In genomic region chr2:128429786-128430185, GRCm38 (mm10) we compare ENCODE assay signal across 9 mouse cellular contexts.
DNase-seq lines count a peak whose midpoint lies in the region; ATAC-seq and TF ChIP-seq lines count a peak whose summit lies in the region.
"Had no signal": no experiment of that assay in that cellular context is flagged by ENCODE, and none has a peak within 500 bp of the region (broad histone marks: within the 10 kb centered on the region; RNA-seq: fewer than 3 reads in every experiment).

No protein-coding gene starts in this region.

- intact Hi-C loops in left cerebral cortex, postnatal 4 days (cut with DNase I) = no loop called here

- H3K9me3 ChIP-seq in forebrain, postnatal 0 days (ENCODE audit: low read length) = no peaks in the 10 kb centered on the region
- H3K9me3 ChIP-seq in forebrain, embryonic 14.5 days (replicated peaks; ENCODE audit: control insufficient read depth, low read length) = no peaks in the 10 kb centered on the region
- H3K9me3 ChIP-seq: midbrain, embryonic 13.5 days had no signal

- DNase-seq in forebrain, postnatal 0 days = no peak
- no peak for DNase-seq in forebrain, embryonic 14.5 days (ENCODE audit: low spot score)
- DNase-seq in urinary bladder, adult 18-20 months (ENCODE audit: low spot score in 2 of 2) = no peak
- DNase-seq in right cerebral cortex, postnatal 25 days = no peak
- DNase-seq in left cerebral cortex, postnatal 4 days = no peak

- no peak overlapping the region for H3K9ac ChIP-seq in forebrain, postnatal 0 days
- no peak overlapping the region for H3K9ac ChIP-seq in forebrain, embryonic 14.5 days (ENCODE audit: low read length)
- H3K9ac ChIP-seq: midbrain, embryonic 13.5 days had no signal

- WGBS in forebrain, postnatal 0 days = 62% methylated on average over 7 of the region's 7 CpGs
- WGBS in forebrain, embryonic 14.5 days = 66% methylated on average over 7 of the region's 7 CpGs

- H3K36me3 ChIP-seq in forebrain, postnatal 0 days (ENCODE audit: insufficient read depth) = no peaks in the 10 kb centered on the region
- no peaks in the 10 kb centered on the region for H3K36me3 ChIP-seq in forebrain, embryonic 14.5 days (ENCODE audit: control insufficient read depth, insufficient read depth, low read length)
- H3K36me3 ChIP-seq: midbrain, embryonic 13.5 days had no signal

- peak overlapping the region; percentile 21; the same call in 1 of the 2 replicates for H3K27ac ChIP-seq in forebrain, postnatal 0 days (ENCODE audit: low read depth, low read length)
- no peak overlapping the region for H3K27ac ChIP-seq in forebrain, embryonic 14.5 days (ENCODE audit: low read depth, low read length)
- H3K27ac ChIP-seq: midbrain, embryonic 13.5 days had no signal

- no peak overlapping the region for H3K4me3 ChIP-seq in forebrain, postnatal 0 days (ENCODE audit: low read depth, low read length)
- H3K4me3 ChIP-seq in forebrain, embryonic 14.5 days (ENCODE audit: low read depth, low read length) = no peak overlapping the region
- H3K4me3 ChIP-seq: midbrain, embryonic 13.5 days had no signal

- no peaks in the 10 kb centered on the region for H3K27me3 ChIP-seq in forebrain, postnatal 0 days (ENCODE audit: insufficient read depth, low read length)
- no peaks in the 10 kb centered on the region for H3K27me3 ChIP-seq in forebrain, embryonic 14.5 days (replicated peaks; ENCODE audit: control insufficient read depth, insufficient read depth, low read length)
- H3K27me3 ChIP-seq: midbrain, embryonic 13.5 days had no signal

- no peak overlapping the region for H3K4me2 ChIP-seq in forebrain, postnatal 0 days (ENCODE audit: low read depth)
- no peak overlapping the region for H3K4me2 ChIP-seq in forebrain, embryonic 14.5 days (ENCODE audit: low read length)
- H3K4me2 ChIP-seq: midbrain, embryonic 13.5 days had no signal

- no peaks in the 10 kb centered on the region for H3K4me1 ChIP-seq in forebrain, postnatal 0 days (ENCODE audit: insufficient read depth)
- H3K4me1 ChIP-seq in forebrain, embryonic 14.5 days (ENCODE audit: control insufficient read depth, insufficient read depth, low read length) = no peaks in the 10 kb centered on the region

- no peak for ATAC-seq in forebrain, postnatal 0 days
- no peak for ATAC-seq in forebrain, embryonic 14.5 days
- ATAC-seq in CD4-positive, CD25-positive, alpha-beta regulatory T cell, adult 4 months = peak; percentile 33
- ATAC-seq in hematopoietic stem cell, adult 5-6 weeks (replicated peaks in 1 of 2; ENCODE audit: insufficient read depth in 1 of 2, low FRiP score in 2 of 2, low TSS enrichment in 1 of 2, low read depth in 1 of 2, poor library complexity in 2 of 2, severe bottlenecking in 2 of 2) = peak; percentile 46 to 70
- ATAC-seq in megakaryocyte progenitor cell, adult 5-6 weeks (replicated peaks; ENCODE audit: poor library complexity) = peak; percentile 35; the same call in 1 of the 2 replicates
- ATAC-seq: midbrain, embryonic 13.5 days had no signal

- no peak for TF ChIP-seq CTCF in forebrain, postnatal 0 days (IDR thresholded peaks at IDR 0.05; ENCODE audit: low read depth)

Comparison
In these comparisons a context has a peak if more than half of its experiments do, and no peak if none do; other contexts are left out.
1. ATAC-seq: peak in CD4-positive, CD25-positive, alpha-beta regulatory T cell, adult 4 months (single experiment), hematopoietic stem cell, adult 5-6 weeks (2 of 2) and megakaryocyte progenitor cell, adult 5-6 weeks (single experiment); none in forebrain, postnatal 0 days (single experiment) and forebrain, embryonic 14.5 days (single experiment).